Mouse (Mus musculus): Measurements from ENCODE around the gene Nf1. TPM values are rescaled to one million over a fixed set of nuclear protein-coding genes. Genes with fewer than 3 reads are reported as not detected.

Gene Nf1
- polyA plus RNA-seq, 1 experiment, result 0.20 TPM

GRCm38 (mm10) chr11:79413761-79414513 is 74.4 kb downstream of the Nf1 start:
- TF ChIP-seq TAL1 (IDR thresholded peaks at IDR 0.05; ENCODE audit: low read length) (no peak), GATA1 (IDR thresholded peaks at IDR 0.05; ENCODE audit: low read length) (no peak)
- Histone ChIP-seq H3K4me1 (ENCODE audit: control insufficient read depth) (no peaks in the 10 kb centered on the region), H3K9me3 (ENCODE audit: control insufficient read depth, low read length) (no peaks in the 10 kb centered on the region), H3K36me3 (ENCODE audit: control insufficient read depth) (peaks cover 7% of the 10 kb centered on the region), H3K27me3 (ENCODE audit: control insufficient read depth) (no peaks in the 10 kb centered on the region), H3K4me3 (replicated peaks) (no peak overlapping the region)

GRCm38 (mm10) chr11:79422496-79422895 is 83.0 kb downstream of the Nf1 start:
- Histone ChIP-seq H3K9me3 (ENCODE audit: control insufficient read depth, low read length) (no peaks in the 10 kb centered on the region), H3K4me1 (ENCODE audit: control insufficient read depth) (no peaks in the 10 kb centered on the region), H3K4me3 (replicated peaks) (no peak overlapping the region), H3K27me3 (ENCODE audit: control insufficient read depth) (no peaks in the 10 kb centered on the region), H3K36me3 (ENCODE audit: control insufficient read depth) (peaks cover 4% of the 10 kb centered on the region)
- TF ChIP-seq TAL1 (IDR thresholded peaks at IDR 0.05; ENCODE audit: low read length) (no peak), GATA1 (IDR thresholded peaks at IDR 0.05; ENCODE audit: low read length) (no peak)

- Histone ChIP-seq H3K4me1 (ENCODE audit: control insufficient read depth) (no peaks in the 10 kb centered on the region), H3K27me3 (ENCODE audit: control insufficient read depth) (no peaks in the 10 kb centered on the region), H3K36me3 (ENCODE audit: control insufficient read depth) (peaks cover 4% of the 10 kb centered on the region), H3K4me3 (replicated peaks) (no peak overlapping the region), H3K9me3 (ENCODE audit: control insufficient read depth, low read length) (no peaks in the 10 kb centered on the region)
- TF ChIP-seq TAL1 (IDR thresholded peaks at IDR 0.05; ENCODE audit: low read length), result no peak
These were observed 87.1 kb downstream of the Nf1 start for GRCm38 (mm10) chr11:79426571-79426970.

GRCm38 (mm10) chr11:79427638-79428037 is 88.1 kb downstream of the Nf1 start:
- TF ChIP-seq TAL1 (IDR thresholded peaks at IDR 0.05; ENCODE audit: low read length), result no peak
- TF ChIP-seq GATA1 (IDR thresholded peaks at IDR 0.05; ENCODE audit: low read length), result no peak
- Histone ChIP-seq H3K9me3 (ENCODE audit: control insufficient read depth, low read length) (no peaks in the 10 kb centered on the region), H3K36me3 (ENCODE audit: control insufficient read depth) (peaks cover 2% of the 10 kb centered on the region; the same call in 1 of the 2 replicates), H3K4me1 (ENCODE audit: control insufficient read depth) (no peaks in the 10 kb centered on the region), H3K27me3 (ENCODE audit: control insufficient read depth) (no peaks in the 10 kb centered on the region), H3K4me3 (replicated peaks) (no peak overlapping the region)

- Histone ChIP-seq H3K4me3 (replicated peaks) (no peak overlapping the region), H3K9me3 (ENCODE audit: control insufficient read depth, low read length) (no peaks in the 10 kb centered on the region), H3K4me1 (ENCODE audit: control insufficient read depth) (no peaks in the 10 kb centered on the region), H3K27me3 (ENCODE audit: control insufficient read depth) (no peaks in the 10 kb centered on the region), H3K36me3 (ENCODE audit: control insufficient read depth) (peaks cover 5% of the 10 kb centered on the region; the same call in 1 of the 2 replicates)
- TF ChIP-seq GATA1 (IDR thresholded peaks at IDR 0.05; ENCODE audit: low read length) (no peak), TAL1 (IDR thresholded peaks at IDR 0.05; ENCODE audit: low read length) (no peak)
These were observed 95.8 kb downstream of the Nf1 start for GRCm38 (mm10) chr11:79435252-79435651.

GRCm38 (mm10) chr11:79448361-79448760 is 108.9 kb downstream of the Nf1 start:
- Histone ChIP-seq H3K4me1 (ENCODE audit: control insufficient read depth) (no peaks in the 10 kb centered on the region), H3K36me3 (ENCODE audit: control insufficient read depth) (peaks cover 12% of the 10 kb centered on the region), H3K9me3 (ENCODE audit: control insufficient read depth, low read length) (no peaks in the 10 kb centered on the region), H3K27me3 (ENCODE audit: control insufficient read depth) (no peaks in the 10 kb centered on the region), H3K4me3 (replicated peaks) (no peak overlapping the region)
- no peak for TF ChIP-seq GATA1 (IDR thresholded peaks at IDR 0.05; ENCODE audit: low read length)
- TF ChIP-seq TAL1 (IDR thresholded peaks at IDR 0.05; ENCODE audit: low read length), result no peak

- Histone ChIP-seq H3K27me3 (ENCODE audit: control insufficient read depth) (no peaks in the 10 kb centered on the region), H3K36me3 (ENCODE audit: control insufficient read depth) (peaks cover 8% of the 10 kb centered on the region)
These were observed 113.5 kb downstream of the Nf1 start for GRCm38 (mm10) chr11:79452966-79453365.

GRCm38 (mm10) chr11:79457928-79458327 is 118.4 kb downstream of the Nf1 start:
- no peak for TF ChIP-seq TAL1 (IDR thresholded peaks at IDR 0.05; ENCODE audit: low read length)
- TF ChIP-seq GATA1 (IDR thresholded peaks at IDR 0.05; ENCODE audit: low read length), result no peak
- no peaks in the 10 kb centered on the region for H3K9me3 ChIP-seq (ENCODE audit: control insufficient read depth, low read length)
- H3K4me1 ChIP-seq (ENCODE audit: control insufficient read depth), result no peaks in the 10 kb centered on the region
- H3K36me3 ChIP-seq (ENCODE audit: control insufficient read depth), result peaks cover 11% of the 10 kb centered on the region
- no peak overlapping the region for H3K4me3 ChIP-seq (replicated peaks)
- H3K27me3 ChIP-seq (ENCODE audit: control insufficient read depth), result no peaks in the 10 kb centered on the region

More at GRCm38 (mm10) chr11:79452966-79453365, 113.5 kb downstream of the Nf1 start:
- H3K9me3 ChIP-seq (ENCODE audit: control insufficient read depth, low read length), result no peaks in the 10 kb centered on the region
- H3K4me1 ChIP-seq (ENCODE audit: control insufficient read depth), result no peaks in the 10 kb centered on the region
- no peak overlapping the region for H3K4me3 ChIP-seq (replicated peaks)
- TF ChIP-seq GATA1 (IDR thresholded peaks at IDR 0.05; ENCODE audit: low read length) (no peak), TAL1 (IDR thresholded peaks at IDR 0.05; ENCODE audit: low read length) (no peak)

GRCm38 (mm10) chr11:79459846-79460245 is 120.4 kb downstream of the Nf1 start:
- H3K27me3 ChIP-seq (ENCODE audit: control insufficient read depth), result no peaks in the 10 kb centered on the region
- no peaks in the 10 kb centered on the region for H3K9me3 ChIP-seq (ENCODE audit: control insufficient read depth, low read length)
- no peaks in the 10 kb centered on the region for H3K4me1 ChIP-seq (ENCODE audit: control insufficient read depth)
- TF ChIP-seq TAL1 (IDR thresholded peaks at IDR 0.05; ENCODE audit: low read length) (no peak), GATA1 (IDR thresholded peaks at IDR 0.05; ENCODE audit: low read length) (no peak)
- peaks cover 6% of the 10 kb centered on the region for H3K36me3 ChIP-seq (ENCODE audit: control insufficient read depth)
- no peak overlapping the region for H3K4me3 ChIP-seq (replicated peaks)

All from erythroblast, embryonic 14.5 days (primary cell).